Mouse (Mus musculus): Measurements from ENCODE around the gene Cst3.

Gene Cst3

GRCm38 (mm10) chr2:148851116-148851906, 24.2 kb downstream of the Cst3 start:
- DNase-seq = peak; percentile 85

- DNase-seq = no peak
These were observed 36.3 kb downstream of the Cst3 start for GRCm38 (mm10) chr2:148839224-148839623.

GRCm38 (mm10) chr2:148838075-148838777, 37.3 kb downstream of the Cst3 start:
- DNase-seq = no peak

GRCm38 (mm10) chr2:148834912-148835311, 40.6 kb downstream of the Cst3 start, which contains the start of gene Cst9:
TSS of gene Cst9 (plus strand) at chr2:148835147.
- no peak for DNase-seq

- DNase-seq = no peak
These were observed 49.5 kb downstream of the Cst3 start for GRCm38 (mm10) chr2:148825986-148826385.

Data from cerebellum, adult 9-10 months (tissue).